Mouse (Mus musculus) adrenal gland, postnatal 14 days (tissue): ENCODE data around the gene Rxfp4. TPM values are rescaled to one million over a fixed set of nuclear protein-coding genes. Genes with fewer than 3 reads are reported as not detected.
"Not testable (repeated sequence)": the region's sequence is repeated elsewhere in the genome, so short reads cannot be mapped to it uniquely, and the experiment has no call there.

Experiments used
- DNase-seq: peaks from one replicate; pipeline ENCODE4 v3.0.0; 2021; ENCODE audit warnings: mixed read lengths
- total RNA-seq: library from RNA; stranded (reverse); gene quantifications from 2 replicates; pipeline ENCODE4 v1.2.3, GENCODE M21; 2021

Gene Rxfp4
- total RNA-seq, 1 experiment from 2014 or later = not detected

DNA sequence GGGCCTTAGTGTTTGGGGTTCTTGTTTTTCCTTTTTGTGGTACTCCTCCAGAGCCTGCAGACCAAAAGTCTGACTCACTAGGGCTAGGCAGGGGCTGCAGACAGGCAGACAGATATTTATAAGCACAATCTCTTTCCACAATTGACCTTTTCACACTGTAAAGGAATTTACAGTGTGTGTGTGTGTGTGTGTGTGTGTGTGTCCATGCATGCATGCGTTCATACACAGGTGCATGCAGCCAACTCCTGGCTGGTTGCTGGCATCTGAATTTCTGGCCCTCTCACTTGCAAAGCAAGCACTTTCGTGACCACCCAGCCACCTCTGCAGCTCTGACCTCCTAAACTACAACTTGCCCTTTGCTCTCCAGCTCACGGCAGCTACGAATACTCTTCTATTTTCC is 43.9 kb downstream of the Rxfp4 start:
- no peak for DNase-seq

DNA sequence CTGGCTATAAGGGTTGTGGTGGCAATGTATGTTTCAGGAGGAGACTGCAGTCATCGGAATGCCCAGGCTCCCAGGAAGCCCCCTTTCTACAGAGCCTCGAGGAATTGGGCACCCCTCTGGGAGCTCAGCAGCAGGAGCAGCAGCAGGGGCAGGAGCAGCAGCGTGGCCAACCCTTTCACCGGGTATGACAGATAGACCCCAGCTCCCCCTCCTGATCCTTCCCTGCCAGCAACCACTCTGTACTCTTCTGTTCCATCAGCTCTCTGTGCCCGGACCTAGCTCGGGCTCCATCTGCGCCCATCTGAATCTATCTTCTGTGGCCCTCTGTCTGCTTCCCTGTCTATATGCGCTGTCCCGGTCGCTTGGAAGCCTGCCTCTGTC is 45.2 kb downstream of the Rxfp4 start:
- DNase-seq = no peak

DNA sequence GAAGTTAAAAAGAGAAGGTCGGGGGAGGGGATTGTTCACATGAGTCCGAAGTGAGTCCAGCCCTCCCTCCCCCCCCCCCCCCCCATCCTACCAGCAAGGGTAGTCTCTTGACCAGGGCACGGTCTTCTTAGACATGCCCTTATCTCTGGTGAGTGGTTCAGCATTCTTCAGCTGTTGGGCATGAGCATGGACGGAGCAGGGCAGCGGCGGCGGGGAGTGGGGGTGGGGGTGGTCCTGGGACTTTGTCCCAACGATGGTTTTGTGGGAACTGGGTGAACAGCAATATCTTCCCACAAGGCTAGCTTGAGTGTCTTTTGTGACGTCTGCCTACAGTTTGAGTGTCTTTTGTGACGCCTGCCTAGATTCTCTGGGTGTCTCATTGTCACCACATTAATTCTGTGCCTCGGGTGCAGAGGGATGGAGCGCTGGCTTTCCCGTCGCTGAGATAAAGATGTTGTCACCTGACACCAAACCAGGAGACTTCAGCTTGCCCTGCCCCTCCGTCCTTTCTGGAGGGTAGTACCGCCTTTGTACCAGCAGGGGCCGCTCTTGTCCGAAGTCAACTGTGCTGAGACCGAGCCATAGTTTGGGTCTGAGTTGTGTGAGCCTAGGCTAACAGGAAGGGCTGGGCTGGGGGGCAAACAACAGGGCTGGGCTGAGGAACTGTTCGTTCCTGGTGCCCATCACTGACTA is 45.7 kb downstream of the Rxfp4 start:
- peak; percentile 93 for DNase-seq

DNA sequence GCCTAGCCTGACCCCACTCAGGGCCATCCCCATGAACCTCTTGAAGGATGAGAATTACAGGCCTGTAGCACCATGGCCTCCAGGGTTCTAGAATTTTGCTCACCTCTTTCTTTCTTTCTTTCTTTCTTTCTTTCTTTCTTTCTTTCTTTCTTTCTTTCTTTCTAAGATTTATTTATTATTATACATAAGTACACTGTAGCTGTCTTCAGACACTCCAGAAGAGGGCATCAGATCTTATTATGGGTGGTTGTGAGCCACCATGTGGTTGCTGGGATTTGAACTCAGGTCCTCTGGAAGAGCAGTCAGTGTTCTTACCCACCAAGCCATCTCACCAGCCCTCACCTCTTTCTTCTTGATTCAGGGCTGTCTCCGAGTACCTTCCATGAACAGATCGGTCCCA is 47.3 kb downstream of the Rxfp4 start, which contains the start of gene Arhgef2:
TSS of gene Arhgef2 (plus strand) at position 301 of the 400 bp plus-strand sequence.
- not testable (repeated sequence) for DNase-seq

DNA sequence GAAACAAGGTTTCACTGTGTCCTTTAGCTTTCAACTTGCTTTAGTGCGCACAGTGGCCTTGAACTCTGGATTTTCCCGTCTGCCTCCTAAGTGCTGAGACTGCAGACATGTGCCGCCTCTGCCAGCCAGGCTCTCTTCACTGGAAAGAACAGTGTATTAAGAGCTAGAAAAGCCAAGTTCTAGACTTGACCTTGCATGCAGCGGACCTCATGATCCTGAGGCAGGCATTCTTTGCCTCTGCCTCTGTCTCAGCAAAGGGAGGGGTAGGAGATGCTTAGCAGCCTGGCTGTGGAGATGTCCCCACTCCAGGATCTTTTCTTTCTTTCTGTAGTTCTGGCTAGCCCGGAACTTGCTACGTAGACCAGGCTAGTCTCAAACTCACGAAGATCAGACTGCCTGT is 48.1 kb downstream of the Rxfp4 start:
- DNase-seq = peak; percentile 22

DNA sequence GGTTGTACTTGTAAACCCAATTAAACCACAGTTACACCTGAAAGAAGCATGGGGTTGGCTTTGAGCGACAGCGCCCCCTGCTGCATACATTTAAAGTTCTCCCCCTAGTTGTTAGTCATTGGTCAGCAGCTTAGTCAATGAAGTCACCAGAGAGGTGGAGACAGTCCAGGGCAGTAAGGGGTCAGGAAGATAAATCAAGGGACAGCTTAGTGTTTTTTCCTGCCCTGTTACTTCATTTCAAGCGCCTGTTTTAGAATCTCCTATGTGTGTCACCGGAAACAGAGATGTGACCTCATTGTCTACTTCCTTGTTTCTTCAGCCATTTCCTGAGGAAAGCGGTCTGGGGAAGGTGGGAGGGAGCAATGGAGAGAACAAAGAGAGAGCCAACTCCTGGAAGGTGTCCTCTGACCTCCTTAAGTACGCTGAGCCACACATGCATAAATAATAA is 49.2 kb downstream of the Rxfp4 start:
- peak; percentile 90 for DNase-seq

DNA sequence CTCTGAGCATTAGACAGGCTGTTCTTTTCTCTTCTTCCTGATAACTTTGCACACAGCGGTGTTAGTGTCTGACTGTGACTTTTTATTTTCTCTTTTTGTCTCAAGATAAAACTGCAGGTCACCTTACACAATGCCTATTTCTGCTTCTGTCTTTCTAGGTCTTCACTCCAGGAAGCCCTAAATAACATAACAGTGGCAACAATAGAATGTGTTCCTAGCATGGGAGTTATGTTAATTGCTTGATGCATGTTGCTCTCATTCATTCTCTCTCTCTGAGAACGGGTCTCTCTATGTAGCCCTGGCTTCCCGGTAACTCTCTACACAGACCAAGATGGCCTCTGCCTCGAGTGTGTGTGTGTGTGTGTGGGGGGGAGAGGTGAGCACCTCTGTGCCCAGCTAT is 50.5 kb downstream of the Rxfp4 start:
- DNase-seq = no peak

Other genes starting within 250 kb of the Rxfp4 start
- 57.0 and 58.2 TPM in 2 replicates for gene Pmf1, start 242.8 kb downstream of the Rxfp4 start, total RNA-seq
- 46.7 and 51.7 TPM in 2 replicates for gene Slc25a44, start 228.0 kb downstream of the Rxfp4 start, total RNA-seq
- 11.0 and 11.5 TPM in 2 replicates for gene Sema4a, start 192.0 kb downstream of the Rxfp4 start, total RNA-seq
- gene Lmna, start 143.2 kb downstream of the Rxfp4 start, total RNA-seq = 97.6 and 99.3 TPM in 2 replicates
- 4.2 and 4.4 TPM in 2 replicates for gene Mex3a, start 120.7 kb downstream of the Rxfp4 start, total RNA-seq
- gene Rab25, start 104.8 kb downstream of the Rxfp4 start, total RNA-seq = not detected in 2 replicates
- 133 and 138 TPM in 2 replicates for gene Lamtor2, start 100.1 kb downstream of the Rxfp4 start, total RNA-seq
- gene Ubqln4, start 99.4 kb downstream of the Rxfp4 start, total RNA-seq = 70.3 and 75.3 TPM in 2 replicates
- gene Ssr2, start 77.3 kb downstream of the Rxfp4 start, total RNA-seq = 222 and 252 TPM in 2 replicates
- gene Arhgef2, start 47.2 kb downstream of the Rxfp4 start, total RNA-seq = 36.9 and 67.6 TPM in 2 replicates
- 56.1 and 62.8 TPM in 2 replicates for gene Khdc4, start 32.7 kb upstream of the Rxfp4 start, total RNA-seq
- gene Rit1, start 63.7 kb upstream of the Rxfp4 start, total RNA-seq = 39.1 and 48.1 TPM in 2 replicates
- gene Syt11, start 122.0 kb upstream of the Rxfp4 start, total RNA-seq = 7.5 and 15.1 TPM in 2 replicates
- gene Gon4l, start 182.1 kb upstream of the Rxfp4 start, total RNA-seq = 25.0 and 28.4 TPM in 2 replicates